In genomic region chrX:130819707-130820106, GRCm38 (mm10) we compare ENCODE assay signal across 20 mouse cellular contexts.
"Had no signal": no experiment of that assay in that cellular context is flagged by ENCODE, and none has a peak within 500 bp of the region (broad histone marks: within the 10 kb centered on the region; RNA-seq: fewer than 3 reads in every experiment).

No protein-coding gene starts in this region.

- H3K36me3 ChIP-seq: limb, embryonic 10.5 days; limb, embryonic 13.5 days; liver, embryonic 12.5 days; liver, embryonic 15.5 days; lung, embryonic 15.5 days; midbrain, embryonic 10.5 days; stomach, embryonic 15.5 days had no signal

- H3K4me1 ChIP-seq: limb, embryonic 10.5 days; limb, embryonic 13.5 days; liver, embryonic 12.5 days; liver, embryonic 15.5 days; lung, embryonic 15.5 days; megakaryocyte, embryonic 14.5 days; midbrain, embryonic 10.5 days; stomach, embryonic 15.5 days had no signal

- H3K27ac ChIP-seq: layer of hippocampus, adult 2 months; limb, embryonic 10.5 days; limb, embryonic 13.5 days; liver, embryonic 12.5 days; liver, embryonic 15.5 days; lung, embryonic 15.5 days; midbrain, embryonic 10.5 days; stomach, embryonic 15.5 days had no signal

- H3K9ac ChIP-seq: limb, embryonic 13.5 days; liver, embryonic 12.5 days; liver, embryonic 15.5 days; lung, embryonic 15.5 days; stomach, embryonic 15.5 days had no signal

- DNase-seq: kidney, adult 9 months; kidney, postnatal 14 days; kidney, postnatal 4 days; layer of hippocampus, adult 9-11 months; liver; lung, adult 18-20 months; lung, postnatal 10 days; lung, postnatal 36 days; right cerebral cortex, postnatal 25 days; spleen, adult 18-20 months; thymus, postnatal 25 days had no signal

- H3K27me3 ChIP-seq: limb, embryonic 13.5 days; liver, embryonic 12.5 days; liver, embryonic 15.5 days; lung, embryonic 15.5 days; megakaryocyte, embryonic 14.5 days; stomach, embryonic 15.5 days had no signal

- ATAC-seq: liver, embryonic 12.5 days had no signal

- H3K9me3 ChIP-seq: limb, embryonic 10.5 days; limb, embryonic 13.5 days; liver, embryonic 12.5 days; liver, embryonic 15.5 days; lung, embryonic 15.5 days; megakaryocyte, embryonic 14.5 days; midbrain, embryonic 10.5 days; stomach, embryonic 15.5 days had no signal

- H3K4me2 ChIP-seq: limb, embryonic 13.5 days; liver, embryonic 12.5 days; liver, embryonic 15.5 days; lung, embryonic 15.5 days; stomach, embryonic 15.5 days had no signal

- H3K4me3 ChIP-seq: layer of hippocampus, adult 2 months; limb, embryonic 10.5 days; limb, embryonic 13.5 days; liver, embryonic 12.5 days; liver, embryonic 15.5 days; lung, embryonic 15.5 days; megakaryocyte, embryonic 14.5 days; midbrain, embryonic 10.5 days; stomach, embryonic 15.5 days had no signal
